Mouse (Mus musculus): ENCODE results near the gene Ddr2. TPM values are rescaled to one million over a fixed set of nuclear protein-coding genes. Genes with fewer than 3 reads are reported as not detected.

Gene Ddr2
- polyA plus RNA-seq, 1 experiment from 2014 or later = 22.0 TPM

GRCm38 (mm10) chr1:169931698-169932097 is 178.9 kb downstream of the Ddr2 start:
- Histone ChIP-seq H3K36me3 (replicated peaks) (no peaks in the 10 kb centered on the region), H3K9ac (no peak overlapping the region), H3K27me3 (peaks cover 4% of the 10 kb centered on the region; the same call in 1 of the 2 replicates), H3K4me2 (no peak overlapping the region), H3K27ac (no peak overlapping the region), H3K4me1 (peaks cover 27% of the 10 kb centered on the region), H3K4me3 (replicated peaks) (no peak overlapping the region), H3K9me3 (no peaks in the 10 kb centered on the region)
- ATAC-seq (ENCODE audit: low FRiP score) = no peak
- whole genome bisulfite sequencing = 86% methylated on average over 7 of the region's 7 CpGs

DNA sequence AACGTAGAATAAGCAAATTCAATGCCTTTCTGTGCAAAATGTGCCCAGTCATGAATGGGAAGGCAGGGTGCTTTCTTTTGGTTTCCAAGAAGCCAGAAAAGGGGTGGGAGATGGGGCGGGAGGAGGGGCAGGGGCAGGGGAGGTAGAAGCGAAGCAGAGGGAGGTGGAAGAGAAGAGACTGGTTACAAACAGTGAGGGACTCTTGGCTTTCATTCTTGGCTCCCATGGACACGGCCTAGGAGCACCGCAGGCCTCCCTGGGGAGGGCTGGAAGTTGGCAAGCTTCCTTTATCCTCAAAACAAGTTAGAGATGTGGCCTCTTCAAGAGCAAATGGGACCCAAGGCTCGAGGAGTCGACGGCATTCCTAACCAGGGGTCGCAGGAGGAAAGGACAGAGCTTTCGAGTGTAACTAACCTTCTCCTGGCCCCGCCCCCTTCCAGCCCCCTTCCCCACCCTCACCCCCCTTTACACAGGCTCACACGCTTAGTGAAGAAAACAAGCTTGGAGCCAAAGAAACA is 182.0 kb downstream of the Ddr2 start, which contains the start of gene Ccdc190:
Gene Ccdc190 (plus strand): TSS at position 195 of the 518 bp plus-strand sequence.
- Histone ChIP-seq H3K27ac (peak within 1 kb of the TSS; percentile 65; the same call in 1 of the 2 replicates), H3K9me3 (no peaks in the 10 kb centered on the region)
- WGBS = 7% methylated on average over 11 of the region's 12 CpGs

DNA sequence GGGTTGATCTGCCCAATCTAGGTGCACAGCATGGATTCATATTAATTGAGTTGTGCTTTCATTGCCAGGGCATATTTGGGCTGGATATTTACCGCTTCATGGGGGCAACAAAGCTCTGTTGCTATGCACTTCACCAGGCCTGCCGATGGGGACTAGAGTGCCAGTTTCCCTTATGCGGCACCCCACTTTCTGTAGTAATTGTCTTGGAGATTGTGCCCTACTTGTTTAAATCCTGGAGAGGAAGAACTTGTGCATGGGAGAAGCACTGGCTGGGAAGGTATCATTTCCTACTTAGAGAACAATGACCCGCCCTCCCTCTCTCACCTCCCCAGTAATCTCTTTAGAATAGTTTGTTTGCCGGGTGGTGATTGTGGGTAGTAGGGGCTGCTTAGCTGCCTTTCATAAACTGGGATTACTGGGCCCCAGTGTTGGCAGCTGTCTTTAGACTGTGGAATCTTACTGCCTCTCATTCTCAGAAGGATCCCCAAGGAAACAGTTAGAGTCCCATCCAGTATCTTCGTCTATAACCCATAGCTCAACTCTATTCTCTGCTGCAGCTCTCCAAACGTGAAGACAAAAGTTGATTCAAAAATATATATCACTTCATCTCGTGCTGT is 182.7 kb downstream of the Ddr2 start:
- H3K4me1 ChIP-seq = peaks cover 14% of the 10 kb centered on the region
- H3K27me3 ChIP-seq = peaks cover 4% of the 10 kb centered on the region; the same call in 1 of the 2 replicates
- H3K4me2 ChIP-seq = peak overlapping the region; percentile 46
- 25% methylated on average over 8 of the region's 8 CpGs for WGBS
- peak; percentile 53 for ATAC-seq (ENCODE audit: low FRiP score)
- no peaks in the 10 kb centered on the region for H3K9me3 ChIP-seq
- no peaks in the 10 kb centered on the region for H3K36me3 ChIP-seq (replicated peaks)
- H3K9ac ChIP-seq = no peak overlapping the region
- H3K4me3 ChIP-seq (replicated peaks) = no peak overlapping the region
- H3K27ac ChIP-seq = peak overlapping the region; percentile 65; the same call in 1 of the 2 replicates

More for the DNA sequence above, 182.0 kb downstream of the Ddr2 start, which contains the start of gene Ccdc190:
- ATAC-seq (ENCODE audit: low FRiP score) = peak; percentile 64
- peak within 1 kb of the TSS; percentile 8; the same call in 1 of the 2 replicates for H3K4me3 ChIP-seq (replicated peaks)
- H3K4me2 ChIP-seq = peak within 1 kb of the TSS; percentile 46
- H3K4me1 ChIP-seq = peaks cover 14% of the 10 kb centered on the region
- no peaks in the 10 kb centered on the region for H3K36me3 ChIP-seq (replicated peaks)
- no peak within 1 kb of the TSS for H3K9ac ChIP-seq
- peaks cover 4% of the 10 kb centered on the region; the same call in 1 of the 2 replicates for H3K27me3 ChIP-seq

DNA sequence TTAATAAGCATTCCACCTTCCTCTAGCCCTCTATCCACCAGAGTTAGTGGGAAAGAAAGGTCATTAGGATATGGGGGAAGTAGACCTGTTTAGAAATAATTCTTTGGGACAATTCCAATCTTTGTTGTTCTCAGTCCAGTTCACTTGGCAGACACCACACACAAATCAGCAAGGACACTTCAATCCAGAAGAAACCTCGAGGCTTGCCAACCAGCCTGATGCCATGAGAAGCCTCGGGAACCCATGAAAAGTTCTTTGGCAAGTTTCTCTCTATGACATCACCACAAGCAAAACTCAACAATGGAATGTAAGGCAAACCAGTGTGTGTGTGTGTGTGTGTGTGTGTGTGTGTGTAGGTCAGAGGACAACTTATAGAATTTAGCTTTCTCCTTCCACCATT is 186.0 kb downstream of the Ddr2 start:
- Histone ChIP-seq H3K9me3 (no peaks in the 10 kb centered on the region), H3K36me3 (replicated peaks) (no peaks in the 10 kb centered on the region), H3K4me2 (no peak overlapping the region), H3K27ac (no peak overlapping the region), H3K4me3 (replicated peaks) (no peak overlapping the region), H3K4me1 (peaks cover 14% of the 10 kb centered on the region), H3K27me3 (peaks cover 7% of the 10 kb centered on the region; the same call in 1 of the 2 replicates), H3K9ac (no peak overlapping the region)
- ATAC-seq (ENCODE audit: low FRiP score) = no peak
- 89% methylated on average over 2 of the region's 2 CpGs for WGBS

Other genes starting within 250 kb of the Ddr2 start
- 0.36 and 0.77 TPM in 2 replicates for gene Ccdc190, start 182.1 kb downstream of the Ddr2 start, polyA plus RNA-seq (2016; fragmentation: Nextera tagmentation; extraction: Ambion mirVana)
- gene Hsd17b7, start 141.5 kb downstream of the Ddr2 start, polyA plus RNA-seq (2016; fragmentation: Nextera tagmentation; extraction: Ambion mirVana) = 17.7 and 20.9 TPM in 2 replicates
- gene Uap1, start 64.2 kb upstream of the Ddr2 start, polyA plus RNA-seq (2016; fragmentation: Nextera tagmentation; extraction: Ambion mirVana) = 59.0 and 60.5 TPM in 2 replicates
- gene Uhmk1, start 104.6 kb upstream of the Ddr2 start, polyA plus RNA-seq (2016; fragmentation: Nextera tagmentation; extraction: Ambion mirVana) = 14.3 and 14.8 TPM in 2 replicates
- gene Sh2d1b2, start 122.0 kb upstream of the Ddr2 start, polyA plus RNA-seq (2016; fragmentation: Nextera tagmentation; extraction: Ambion mirVana) = not detected in 2 replicates
- 0.08 TPM in 1 of 2 replicates, not detected in the other for gene Sh2d1b1, start 166.6 kb upstream of the Ddr2 start, polyA plus RNA-seq (2016; fragmentation: Nextera tagmentation; extraction: Ambion mirVana)
- 5.1 TPM in 2 replicates for gene Gm7694, start 195.6 kb upstream of the Ddr2 start, polyA plus RNA-seq (2016; fragmentation: Nextera tagmentation; extraction: Ambion mirVana)
- gene Spata46, start 198.0 kb upstream of the Ddr2 start, polyA plus RNA-seq (2016; fragmentation: Nextera tagmentation; extraction: Ambion mirVana) = 1.5 and 2.1 TPM in 2 replicates

All from forebrain, embryonic 12.5 days (tissue).